Mouse (Mus musculus): ENCODE measurements around the gene Tmem40. TPM values are rescaled to one million over a fixed set of nuclear protein-coding genes. Genes with fewer than 3 reads are reported as not detected.

The Tmem40 gene
- polyA plus RNA-seq, 1 experiment from 2014 or later, result 2.2 TPM

Small RNAs within 50 kb of the gene (microRNA-seq; reads per million reads assigned to microRNA genes)
- not detected for gene Mir7660 (ENCODE audit: borderline number of aligned reads)

Other genes starting within 250 kb of the Tmem40 start
- gene Tsen2, start 217.7 kb downstream of the Tmem40 start, polyA plus RNA-seq (2015; fragmentation: Nextera tagmentation; extraction: Ambion mirVana), result 18.1 and 21.0 TPM in 2 replicates
- gene Mkrn2os, start 169.8 kb downstream of the Tmem40 start, polyA plus RNA-seq (2015; fragmentation: Nextera tagmentation; extraction: Ambion mirVana), result 1.6 and 1.9 TPM in 2 replicates
- 33.7 and 38.9 TPM in 2 replicates for gene Mkrn2, start 160.5 kb downstream of the Tmem40 start, polyA plus RNA-seq (2015; fragmentation: Nextera tagmentation; extraction: Ambion mirVana)
- gene Raf1, start 85.8 kb downstream of the Tmem40 start, polyA plus RNA-seq (2015; fragmentation: Nextera tagmentation; extraction: Ambion mirVana), result 61.5 and 67.0 TPM in 2 replicates
- gene Cand2, start 12.1 kb upstream of the Tmem40 start, polyA plus RNA-seq (2015; fragmentation: Nextera tagmentation; extraction: Ambion mirVana), result 4.5 and 5.3 TPM in 2 replicates
- gene Rpl32, start 46.3 kb upstream of the Tmem40 start, polyA plus RNA-seq (2015; fragmentation: Nextera tagmentation; extraction: Ambion mirVana), result 3,802 and 3,817 TPM in 2 replicates
- gene Efcab12, start 76.0 kb upstream of the Tmem40 start, polyA plus RNA-seq (2015; fragmentation: Nextera tagmentation; extraction: Ambion mirVana), result 0.20 and 0.33 TPM in 2 replicates
- gene Mbd4, start 91.0 kb upstream of the Tmem40 start, polyA plus RNA-seq (2015; fragmentation: Nextera tagmentation; extraction: Ambion mirVana), result 18.7 and 20.8 TPM in 2 replicates
- 8.2 and 11.0 TPM in 2 replicates for gene Ift122, start 91.1 kb upstream of the Tmem40 start, polyA plus RNA-seq (2015; fragmentation: Nextera tagmentation; extraction: Ambion mirVana)
- gene Rho, start 169.3 kb upstream of the Tmem40 start, polyA plus RNA-seq (2015; fragmentation: Nextera tagmentation; extraction: Ambion mirVana), result 0.10 TPM in 1 of 2 replicates, not detected in the other
- 0.23 and 0.28 TPM in 2 replicates for gene H1foo, start 182.5 kb upstream of the Tmem40 start, polyA plus RNA-seq (2015; fragmentation: Nextera tagmentation; extraction: Ambion mirVana)
- 45.4 and 47.4 TPM in 2 replicates for gene Plxnd1, start 232.6 kb upstream of the Tmem40 start, polyA plus RNA-seq (2015; fragmentation: Nextera tagmentation; extraction: Ambion mirVana)